Mouse (Mus musculus) lung, embryonic 16.5 days (tissue): ENCODE data around the gene Brpf3. TPM values are rescaled to one million over a fixed set of nuclear protein-coding genes. Genes with fewer than 3 reads are reported as not detected.
"Not testable (repeated sequence)": the region's sequence is repeated elsewhere in the genome, so short reads cannot be mapped to it uniquely, and the experiment has no call there.

Experiments
- ATAC-seq: fragments of 200-750 bp; cut with Nextera tagmentation; 2 replicates; pipeline ENCODE4 v1.8.0; 2017; ENCODE audit warnings: low read depth, mild to moderate bottlenecking, moderate library complexity
- H3K27ac ChIP-seq: fragments of 300-500 bp; sonication (generic); 2 replicates; pipeline ENCODE4 v1.5.1; 2014; ENCODE audit warnings: mild to moderate bottlenecking, control low read depth, low read length
- H3K27me3 ChIP-seq: fragments of 300-500 bp; sonication (generic); 2 replicates; pipeline ENCODE4 v1.6.1; 2014; ENCODE audit warnings: low read depth, low read length, mixed read lengths; ENCODE audit not compliant: control insufficient read depth, insufficient read depth
- H3K36me3 ChIP-seq: fragments of 300-500 bp; sonication (generic); 2 replicates; pipeline ENCODE4 v1.6.1; 2014; ENCODE audit warnings: low read length; ENCODE audit not compliant: control insufficient read depth, insufficient read depth
- H3K4me1 ChIP-seq: fragments of 300-500 bp; sonication (generic); replicated peaks from 2 replicates; pipeline ENCODE4 v1.6.1; 2014; ENCODE audit warnings: low read length, mixed read lengths; ENCODE audit not compliant: control insufficient read depth, insufficient read depth
- H3K4me2 ChIP-seq: fragments of 300-500 bp; sonication (generic); 2 replicates; pipeline ENCODE4 v1.6.1; 2014; ENCODE audit warnings: low read depth, low read length, control low read depth
- H3K4me3 ChIP-seq: fragments of 300-500 bp; sonication (generic); 2 replicates; pipeline ENCODE4 v1.5.1; 2014; ENCODE audit warnings: mild to moderate bottlenecking, low read length, control low read depth
- H3K9ac ChIP-seq: fragments of 300-500 bp; sonication (generic); 2 replicates; pipeline ENCODE4 v1.6.1; 2014; ENCODE audit warnings: low read length, control low read depth
- H3K9me3 ChIP-seq: fragments of 300-500 bp; sonication (generic); 2 replicates; pipeline ENCODE4 v1.6.1; 2016; ENCODE audit warnings: low read length; ENCODE audit not compliant: control insufficient read depth
- WGBS: fragments of 180-500 bp; shearing (Covaris S2); extraction: QIAGEN DNeasy Blood & Tissue Kit; methylation state at CpG from one replicate; pipeline ENCODE4 v1.1.7; 2014; 5-methylcytosine and 5-hydroxymethylcytosine counted together
- polyA plus RNA-seq: library from polyadenylated mRNA; unstranded; fragments of >200 nt; fragmentation: Nextera tagmentation; extraction: Ambion mirVana; gene quantifications from 2 replicates; pipeline ENCODE4 v1.2.1, GENCODE M21; 2015

The Brpf3 gene
- polyA plus RNA-seq, 1 experiment from 2014 or later, result 9.5 TPM

DNA sequence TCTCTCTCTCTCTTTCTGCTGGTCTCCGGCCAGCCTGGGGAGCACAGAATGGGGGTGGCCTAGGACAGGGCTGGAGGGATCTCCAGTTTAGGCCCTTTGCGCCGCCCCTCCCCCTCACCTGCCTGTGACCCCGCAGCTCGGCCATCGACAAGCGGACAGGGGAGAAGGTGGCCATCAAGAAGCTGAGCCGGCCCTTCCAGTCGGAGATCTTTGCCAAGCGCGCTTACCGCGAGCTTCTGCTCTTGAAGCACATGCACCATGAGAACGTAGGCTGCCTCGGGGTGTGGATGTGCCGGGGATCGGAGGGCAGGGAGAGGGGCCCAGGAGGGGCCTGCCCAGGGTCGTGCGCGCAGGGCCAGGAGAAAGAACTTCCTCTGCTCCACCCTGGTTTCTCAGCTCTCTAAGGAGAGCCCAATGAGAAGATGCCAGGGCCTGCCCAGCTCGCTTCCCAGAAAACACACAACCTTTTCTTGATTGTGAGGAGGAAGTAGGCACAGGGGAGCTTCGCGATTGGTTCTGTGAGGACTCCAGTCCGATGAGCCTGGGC is 30.9 kb upstream of the Brpf3 start:
- Histone ChIP-seq H3K4me1 (peaks cover 10% of the 10 kb centered on the region), H3K4me3 (peak overlapping the region; percentile 61), H3K9me3 (peaks cover 2% of the 10 kb centered on the region; the same call in 1 of the 2 replicates), H3K9ac (peak overlapping the region; percentile 76), H3K27me3 (peaks cover 16% of the 10 kb centered on the region), H3K36me3 (no peaks in the 10 kb centered on the region), H3K27ac (peak overlapping the region; percentile 57; the same call in 1 of the 2 replicates), H3K4me2 (peak overlapping the region; percentile 71)
- WGBS, result 3% methylated on average over 24 of the region's 24 CpGs
- ATAC-seq, result peak; percentile 45

- Histone ChIP-seq H3K4me3 (no peak overlapping the region), H3K27ac (no peak overlapping the region), H3K27me3 (peaks cover 16% of the 10 kb centered on the region), H3K9me3 (peaks cover 2% of the 10 kb centered on the region; the same call in 1 of the 2 replicates), H3K4me2 (no peak overlapping the region), H3K4me1 (peaks cover 10% of the 10 kb centered on the region), H3K9ac (no peak overlapping the region), H3K36me3 (no peaks in the 10 kb centered on the region; the same call in 1 of the 2 replicates)
- ATAC-seq, result no peak
- 83% methylated on average over 5 of the region's 5 CpGs for WGBS
Measured at GRCm38 (mm10) chr17:28771289-28771688, 29.6 kb upstream of the Brpf3 start.

DNA sequence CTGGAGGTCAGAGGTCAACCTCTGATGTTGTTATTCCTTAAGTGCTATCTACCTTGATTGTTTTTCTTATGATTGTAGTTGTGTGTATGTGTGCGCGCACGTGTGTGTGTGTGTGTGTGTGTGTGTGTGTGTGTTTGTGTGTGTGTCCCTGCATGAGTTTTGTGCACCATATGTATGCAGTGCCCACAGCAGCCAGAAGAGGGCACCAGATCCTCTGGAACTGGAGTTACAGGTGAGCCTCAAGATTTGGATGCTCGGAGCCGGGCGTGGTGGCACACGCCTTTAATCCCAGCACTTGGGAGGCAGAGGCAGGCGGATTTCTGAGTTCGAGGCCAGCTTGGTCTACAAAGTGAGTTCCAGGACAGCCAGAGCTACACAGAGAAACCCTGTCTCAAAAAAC is 26.6 kb upstream of the Brpf3 start:
- H3K36me3 ChIP-seq, H3K4me2 ChIP-seq, H3K9me3 ChIP-seq, H3K4me1 ChIP-seq, H3K9ac ChIP-seq, H3K4me3 ChIP-seq, ATAC-seq, H3K27ac ChIP-seq, H3K27me3 ChIP-seq: not testable (repeated sequence)
- WGBS, result 95% methylated on average over 8 of the region's 9 CpGs

DNA sequence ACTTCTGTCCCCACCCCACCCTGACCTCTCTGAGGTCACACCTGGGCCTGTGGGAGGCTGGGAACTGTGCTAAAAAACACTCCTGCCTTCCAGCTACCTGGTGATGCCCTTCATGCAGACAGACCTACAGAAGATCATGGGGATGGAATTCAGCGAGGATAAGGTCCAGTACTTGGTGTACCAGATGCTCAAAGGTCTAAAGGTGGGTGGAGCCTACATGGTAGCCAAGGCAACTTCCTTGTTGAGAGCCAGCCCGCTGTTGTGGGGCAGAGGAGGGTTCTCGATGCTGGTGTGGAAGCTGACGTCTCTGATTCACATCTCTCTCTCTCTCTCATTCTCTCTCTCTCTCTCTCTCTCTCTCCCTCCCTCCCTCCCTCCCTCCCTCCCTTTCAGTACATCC is 25.7 kb upstream of the Brpf3 start:
- Histone ChIP-seq H3K9me3 (peaks cover 2% of the 10 kb centered on the region; the same call in 1 of the 2 replicates), H3K9ac (no peak overlapping the region), H3K27ac (no peak overlapping the region), H3K36me3 (no peaks in the 10 kb centered on the region; the same call in 1 of the 2 replicates), H3K4me2 (no peak overlapping the region), H3K27me3 (peaks cover 2% of the 10 kb centered on the region; the same call in 1 of the 2 replicates), H3K4me1 (peaks cover 5% of the 10 kb centered on the region; the same call in 1 of the 2 replicates), H3K4me3 (no peak overlapping the region)
- ATAC-seq, result no peak
- WGBS, result 77% methylated on average over 4 of the region's 4 CpGs

DNA sequence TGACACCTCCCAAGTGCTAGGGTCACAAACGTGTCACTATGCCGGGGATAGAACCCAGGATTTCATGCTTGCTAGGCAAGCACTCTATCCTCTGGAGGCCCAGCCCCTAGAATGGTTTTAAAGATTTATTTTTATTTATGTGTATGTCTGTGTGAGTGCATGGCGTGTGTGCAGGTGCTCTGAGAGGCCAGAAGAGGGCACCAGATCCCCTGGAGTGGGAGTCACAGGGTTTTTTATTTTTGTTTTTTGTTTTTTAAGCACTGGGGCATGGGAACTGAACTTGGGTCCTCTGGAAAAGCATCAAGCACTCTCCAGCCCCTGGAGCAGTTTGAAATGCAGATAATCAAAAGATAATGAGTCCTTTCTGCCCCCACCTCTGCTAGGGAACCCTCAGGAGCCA is 24.1 kb upstream of the Brpf3 start:
- 81% methylated on average over 3 of the region's 3 CpGs for WGBS
- H3K4me2 ChIP-seq, result no peak overlapping the region

GRCm38 (mm10) chr17:28777231-28778005 is 23.5 kb upstream of the Brpf3 start:
- no peak overlapping the region for H3K4me2 ChIP-seq
- H3K27me3 ChIP-seq, result no peaks in the 10 kb centered on the region
- ATAC-seq, result no peak
- H3K27ac ChIP-seq, result no peak overlapping the region
- no peaks in the 10 kb centered on the region; the same call in 1 of the 2 replicates for H3K36me3 ChIP-seq
- H3K9ac ChIP-seq, result no peak overlapping the region
- peaks cover 2% of the 10 kb centered on the region; the same call in 1 of the 2 replicates for H3K9me3 ChIP-seq
- no peaks in the 10 kb centered on the region for H3K4me1 ChIP-seq
- 83% methylated on average over 16 of the region's 16 CpGs for WGBS
- no peak overlapping the region for H3K4me3 ChIP-seq

More for the DNA sequence above, 24.1 kb upstream of the Brpf3 start:
- Histone ChIP-seq H3K4me1 (no peaks in the 10 kb centered on the region), H3K9ac (no peak overlapping the region), H3K27me3 (no peaks in the 10 kb centered on the region), H3K4me3 (no peak overlapping the region), H3K36me3 (no peaks in the 10 kb centered on the region; the same call in 1 of the 2 replicates), H3K27ac (no peak overlapping the region), H3K9me3 (peaks cover 2% of the 10 kb centered on the region; the same call in 1 of the 2 replicates)
- no peak for ATAC-seq

- Histone ChIP-seq H3K9me3 (no peaks in the 10 kb centered on the region), H3K4me3 (no peak overlapping the region), H3K27ac (no peak overlapping the region), H3K4me2 (no peak overlapping the region), H3K27me3 (no peaks in the 10 kb centered on the region), H3K36me3 (no peaks in the 10 kb centered on the region; the same call in 1 of the 2 replicates), H3K4me1 (no peaks in the 10 kb centered on the region), H3K9ac (no peak overlapping the region)
- no peak for ATAC-seq
- WGBS, result 94% methylated on average over 3 of the region's 3 CpGs
Measured at GRCm38 (mm10) chr17:28779735-28780134, 21.2 kb upstream of the Brpf3 start.

DNA sequence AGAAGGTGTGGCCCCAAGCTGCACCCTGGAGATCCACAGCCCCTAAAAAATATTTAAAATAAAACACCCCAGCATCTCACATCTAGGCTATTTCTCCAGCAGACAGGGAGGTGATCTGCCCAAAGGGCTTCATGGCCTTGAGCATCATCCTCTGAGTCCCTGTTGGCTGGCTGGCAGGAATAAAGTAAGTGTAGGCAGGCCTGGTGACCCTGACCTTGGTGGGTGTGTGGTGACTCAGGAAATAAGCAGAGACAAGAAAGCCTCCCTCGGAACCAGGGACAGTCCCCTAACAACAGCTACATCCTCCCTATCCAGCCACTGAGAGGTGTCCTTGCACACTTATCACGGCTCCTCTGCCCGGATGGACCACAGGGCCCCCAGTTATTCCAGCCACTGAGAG is 20.1 kb upstream of the Brpf3 start:
- WGBS, result 56% methylated on average over 3 of the region's 3 CpGs
- no peaks in the 10 kb centered on the region for H3K27me3 ChIP-seq
- no peaks in the 10 kb centered on the region for H3K9me3 ChIP-seq
- no peak overlapping the region for H3K27ac ChIP-seq
- no peak overlapping the region for H3K9ac ChIP-seq
- H3K4me2 ChIP-seq, result no peak overlapping the region
- H3K4me1 ChIP-seq, result no peaks in the 10 kb centered on the region
- H3K36me3 ChIP-seq, result no peaks in the 10 kb centered on the region; the same call in 1 of the 2 replicates
- no peak overlapping the region for H3K4me3 ChIP-seq
- ATAC-seq, result no peak

GRCm38 (mm10) chr17:28781290-28782045 is 19.4 kb upstream of the Brpf3 start:
- no peaks in the 10 kb centered on the region for H3K4me1 ChIP-seq
- no peaks in the 10 kb centered on the region for H3K27me3 ChIP-seq
- no peak overlapping the region for H3K4me3 ChIP-seq
- H3K4me2 ChIP-seq, result no peak overlapping the region
- no peaks in the 10 kb centered on the region for H3K9me3 ChIP-seq
- peak; percentile 28; the same call in 1 of the 2 replicates for ATAC-seq
- WGBS, result 53% methylated on average over 9 of the region's 9 CpGs
- no peak overlapping the region for H3K9ac ChIP-seq
- no peak overlapping the region for H3K27ac ChIP-seq
- no peaks in the 10 kb centered on the region; the same call in 1 of the 2 replicates for H3K36me3 ChIP-seq
